Mouse (Mus musculus) bone marrow, adult 2 months (tissue): ENCODE measurements around the gene Atp12a. TPM values are rescaled to one million over a fixed set of nuclear protein-coding genes. Genes with fewer than 3 reads are reported as not detected.
A peak's percentile ranks its signal among the peaks of the same experiment; 100 is the strongest.

Experiments
- H3K27ac ChIP-seq: fragments of 200-500 bp; 2 replicates; pipeline ENCODE4 v1.5.1; 2012; ENCODE audit warnings: low read depth, mild to moderate bottlenecking, control low read depth, inconsistent platforms, low read length; ENCODE audit not compliant: control insufficient read depth, poor library complexity, insufficient read depth
- H3K4me1 ChIP-seq: fragments of 200-500 bp; 2 replicates; pipeline ENCODE4 v1.6.1; 2011; ENCODE audit warnings: low read length; ENCODE audit not compliant: control insufficient read depth, insufficient read depth
- H3K4me3 ChIP-seq: fragments of 200-500 bp; replicated peaks from 2 replicates; pipeline ENCODE3; 2011; ENCODE audit warnings: mild to moderate bottlenecking, low read depth, low read length, control low read depth; ENCODE audit not compliant: control insufficient read depth
- CTCF ChIP-seq: fragments of 200-500 bp; IDR thresholded peaks from 2 replicates; pipeline ENCODE4 v1.5.1; 2011; ENCODE audit warnings: low read length, control low read depth; ENCODE audit not compliant: control insufficient read depth, insufficient read depth
- POLR2A ChIP-seq: fragments of 200-500 bp; IDR thresholded peaks from 2 replicates; pipeline ENCODE4 v1.6.1; 2011; ENCODE audit warnings: low read depth, mild to moderate bottlenecking, control low read depth, low read length, borderline replicate concordance; ENCODE audit not compliant: control insufficient read depth
- WGBS: fragments of 180-500 bp; shearing (Covaris S2); methylation state at CpG from one replicate; pipeline ENCODE4 v1.1.7; 2018; 5-methylcytosine and 5-hydroxymethylcytosine counted together
- polyA plus RNA-seq: library from polyadenylated mRNA; stranded (reverse); fragments of >200 nt; gene quantifications from 2 replicates; pipeline ENCODE4 v1.2.4, GENCODE M21; 2011; ENCODE audit warnings: low replicate concordance; ENCODE audit not compliant: missing spikeins, insufficient read depth, insufficient read length

Atp12a gene
- polyA plus RNA-seq, 1 experiment = not detected

DNA sequence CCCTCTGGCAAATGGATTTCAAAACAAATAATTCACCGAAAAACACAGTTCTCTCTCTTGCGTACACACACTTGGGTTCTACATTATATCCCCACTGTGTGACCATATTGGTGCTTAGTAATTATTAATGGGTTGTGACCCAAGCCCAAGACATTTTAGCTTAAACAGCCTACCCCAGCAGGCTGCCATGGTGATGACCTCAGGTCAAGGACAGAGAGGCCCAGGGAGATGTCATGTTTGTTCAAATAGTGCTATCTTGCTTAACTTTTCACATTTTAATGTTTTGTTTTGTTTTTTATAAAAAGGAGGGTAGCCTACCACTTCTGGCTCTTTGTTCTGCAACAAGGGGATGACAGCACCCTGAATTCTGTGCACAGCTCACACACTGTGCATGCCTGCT is 27.2 kb upstream of the Atp12a start:
- Histone ChIP-seq H3K27ac (no peak overlapping the region), H3K4me3 (no peak overlapping the region), H3K4me1 (no peaks in the 10 kb centered on the region)
- TF ChIP-seq POLR2A = no peak
- no peak for TF ChIP-seq CTCF
- 79% methylated on average over 2 of the region's 2 CpGs for WGBS

DNA sequence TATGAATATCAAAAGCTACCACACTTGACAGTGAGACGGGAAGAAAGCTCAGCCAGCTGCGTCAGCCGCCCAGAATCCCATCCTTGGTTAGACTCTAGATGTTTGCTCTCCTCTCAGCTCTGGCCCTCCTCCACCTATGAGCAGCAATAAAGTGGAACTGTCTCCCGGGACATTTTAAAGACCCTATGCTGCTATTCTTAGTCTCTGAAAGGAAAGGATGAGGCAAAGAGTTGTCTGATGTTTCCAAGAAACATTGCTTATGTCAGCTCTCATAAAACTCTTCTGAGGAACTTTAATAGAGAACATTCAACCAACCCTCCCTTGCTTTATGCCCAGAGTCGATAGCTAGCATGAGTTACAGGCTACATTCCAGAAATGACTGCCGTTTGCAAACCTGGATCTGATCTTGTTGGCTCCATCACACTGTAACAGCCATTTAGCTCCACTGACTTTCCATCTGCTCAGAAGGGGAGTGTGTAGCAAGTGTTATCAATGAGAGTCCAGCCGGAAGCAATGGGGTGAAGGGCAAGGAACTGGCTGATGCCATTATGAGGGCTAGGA is 25.9 kb upstream of the Atp12a start:
- H3K27ac ChIP-seq = no peak overlapping the region
- TF ChIP-seq CTCF = no peak
- no peak for TF ChIP-seq POLR2A
- H3K4me1 ChIP-seq = no peaks in the 10 kb centered on the region
- WGBS = 77% methylated on average over 7 of the region's 7 CpGs
- no peak overlapping the region for H3K4me3 ChIP-seq

- Histone ChIP-seq H3K4me3 (no peak overlapping the region), H3K4me1 (no peaks in the 10 kb centered on the region), H3K27ac (no peak overlapping the region)
- WGBS = 63% methylated on average over 3 of the region's 3 CpGs
- TF ChIP-seq CTCF (no peak), POLR2A (no peak)
Observed at GRCm38 (mm10) chr14:56348704-56349103, 16.2 kb upstream of the Atp12a start.

DNA sequence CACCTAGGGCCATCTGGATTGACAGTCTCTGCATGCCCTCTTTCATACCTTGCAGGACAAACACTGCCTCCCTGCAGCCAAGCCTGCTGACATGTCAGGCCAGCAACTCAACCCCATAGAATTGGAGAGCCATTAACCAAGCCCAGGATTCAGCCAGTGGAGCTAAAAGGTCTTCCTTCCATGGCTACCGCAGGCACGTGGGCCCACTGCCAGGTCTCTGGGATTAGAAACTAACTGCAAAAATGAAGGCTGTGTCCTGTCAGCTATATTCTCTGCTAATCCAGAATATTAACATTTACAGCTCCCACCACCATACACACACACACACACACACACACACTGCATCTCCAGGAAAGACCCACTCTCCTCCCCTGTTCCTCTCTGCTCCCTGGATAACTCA is 15.3 kb upstream of the Atp12a start:
- Histone ChIP-seq H3K27ac (no peak overlapping the region), H3K4me1 (no peaks in the 10 kb centered on the region), H3K4me3 (no peak overlapping the region)
- 80% methylated on average over 2 of the region's 2 CpGs for WGBS
- no peak for TF ChIP-seq CTCF
- TF ChIP-seq POLR2A = no peak

DNA sequence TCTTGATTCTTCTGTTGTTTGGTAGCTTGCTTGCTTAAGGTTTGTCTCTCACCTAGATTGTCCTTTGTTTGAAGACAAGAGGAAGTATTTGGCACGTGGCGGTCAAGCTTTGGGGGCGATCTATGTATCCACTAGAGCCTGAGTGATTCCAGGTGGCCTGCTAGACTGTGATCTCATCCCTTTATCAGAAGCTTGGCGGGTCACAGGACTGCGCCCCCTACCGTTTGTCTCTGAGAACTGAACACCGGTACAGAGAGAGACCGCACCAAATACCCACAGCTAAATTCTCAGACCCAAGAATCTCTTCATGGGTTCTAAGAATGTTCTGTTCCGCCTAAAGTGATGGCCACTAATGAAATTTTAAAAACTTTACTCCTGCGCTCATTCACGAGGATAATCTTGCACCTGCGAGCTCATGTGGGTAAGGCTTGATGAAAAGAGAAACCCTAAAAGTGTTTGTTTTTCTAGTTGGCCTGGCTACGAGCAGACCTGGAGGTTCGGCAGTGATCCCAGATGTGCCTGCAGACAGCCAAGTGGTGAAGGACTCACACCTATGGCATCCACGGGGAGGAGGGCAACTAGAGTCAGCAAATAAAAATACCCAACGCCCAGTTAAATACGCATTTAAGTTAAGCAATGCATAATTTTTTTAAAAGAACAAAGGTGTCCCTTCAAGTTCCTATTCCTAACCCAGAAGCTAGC is 12.8 kb upstream of the Atp12a start:
- 37% methylated on average over 17 of the region's 17 CpGs for WGBS
- no peak overlapping the region for H3K27ac ChIP-seq
- no peaks in the 10 kb centered on the region for H3K4me1 ChIP-seq
- H3K4me3 ChIP-seq = no peak overlapping the region
- peak; percentile 51; the same call in 1 of the 2 replicates for TF ChIP-seq CTCF
- TF ChIP-seq POLR2A = no peak

GRCm38 (mm10) chr14:56354803-56355202 is 10.1 kb upstream of the Atp12a start:
- TF ChIP-seq CTCF = no peak
- no peak for TF ChIP-seq POLR2A
- H3K4me3 ChIP-seq = no peak overlapping the region
- 69% methylated on average over 3 of the region's 3 CpGs for WGBS
- no peak overlapping the region for H3K27ac ChIP-seq
- H3K4me1 ChIP-seq = no peaks in the 10 kb centered on the region

- no peak overlapping the region for H3K27ac ChIP-seq
- H3K4me1 ChIP-seq = no peaks in the 10 kb centered on the region
- no peak overlapping the region for H3K4me3 ChIP-seq
- 75% methylated on average over 8 of the region's 8 CpGs for WGBS
- TF ChIP-seq POLR2A (no peak), CTCF (no peak)
Observed at GRCm38 (mm10) chr14:56355396-56355795, 9.5 kb upstream of the Atp12a start.

GRCm38 (mm10) chr14:56356196-56356595 is 8.7 kb upstream of the Atp12a start:
- no peak overlapping the region for H3K4me3 ChIP-seq
- no peak for TF ChIP-seq CTCF

GRCm38 (mm10) chr14:56358422-56358821 is 6.4 kb upstream of the Atp12a start:
- 73% methylated on average over 7 of the region's 7 CpGs for WGBS
- no peaks in the 10 kb centered on the region for H3K4me1 ChIP-seq
- TF ChIP-seq CTCF (no peak), POLR2A (no peak)

More at GRCm38 (mm10) chr14:56356196-56356595, 8.7 kb upstream of the Atp12a start:
- Histone ChIP-seq H3K27ac (no peak overlapping the region), H3K4me1 (no peaks in the 10 kb centered on the region)
- 61% methylated on average over 6 of the region's 6 CpGs for WGBS

More at GRCm38 (mm10) chr14:56358422-56358821, 6.4 kb upstream of the Atp12a start:
- Histone ChIP-seq H3K4me3 (no peak overlapping the region), H3K27ac (no peak overlapping the region)
